Mouse (Mus musculus) liver, embryonic 11.5 days (tissue): ENCODE results near the gene Prm3. TPM values are rescaled to one million over a fixed set of nuclear protein-coding genes. Genes with fewer than 3 reads are reported as not detected.
"Not testable (repeated sequence)": the region's sequence is repeated elsewhere in the genome, so short reads cannot be mapped to it uniquely, and the experiment has no call there.

Experiments
- ATAC-seq: fragments of 200-750 bp; cut with Nextera tagmentation; replicated peaks from 2 replicates; pipeline ENCODE4 v1.8.0; 2017; ENCODE audit warnings: moderate number of reproducible peaks, mild to moderate bottlenecking, moderate TSS enrichment, moderate library complexity; ENCODE audit not compliant: low FRiP score
- DNase-seq: peaks from one replicate; pipeline ENCODE4 v3.0.0-alpha.2; 2017; ENCODE audit warnings: low spot score
- H3K27ac ChIP-seq: fragments of 300-500 bp; sonication (generic); 2 replicates; pipeline ENCODE4 v1.5.1; 2014; ENCODE audit warnings: mild to moderate bottlenecking, low read depth, low read length, control low read depth
- H3K27me3 ChIP-seq: fragments of 300-500 bp; sonication (generic); replicated peaks from 2 replicates; pipeline ENCODE4 v1.6.1; 2014; ENCODE audit warnings: low read length, mixed read lengths; ENCODE audit not compliant: control insufficient read depth, insufficient read depth
- H3K36me3 ChIP-seq: fragments of 300-500 bp; sonication (generic); 2 replicates; pipeline ENCODE4 v1.6.1; 2014; ENCODE audit warnings: mild to moderate bottlenecking, low read length, moderate library complexity, mixed read lengths; ENCODE audit not compliant: control insufficient read depth, insufficient read depth
- H3K4me1 ChIP-seq: fragments of 300-500 bp; sonication (generic); replicated peaks from 2 replicates; pipeline ENCODE4 v1.6.1; 2014; ENCODE audit warnings: low read length, mixed read lengths; ENCODE audit not compliant: control insufficient read depth, insufficient read depth
- H3K4me2 ChIP-seq: fragments of 300-500 bp; sonication (generic); 2 replicates; pipeline ENCODE4 v1.6.1; 2014; ENCODE audit warnings: mild to moderate bottlenecking, control low read depth, moderate library complexity
- H3K4me3 ChIP-seq: fragments of 300-500 bp; sonication (generic); 2 replicates; pipeline ENCODE4 v1.5.1; 2014; ENCODE audit warnings: low read depth, low read length, control low read depth
- H3K9ac ChIP-seq: fragments of 300-500 bp; sonication (generic); 2 replicates; pipeline ENCODE4 v1.6.1; 2014; ENCODE audit warnings: low read depth, low read length, control low read depth
- H3K9me3 ChIP-seq: fragments of 300-500 bp; sonication (generic); 2 replicates; pipeline ENCODE4 v1.6.1; 2016; ENCODE audit warnings: low read length, inconsistent platforms, mixed read lengths; ENCODE audit not compliant: control insufficient read depth
- WGBS: fragments of 180-500 bp; shearing (Covaris S2); extraction: QIAGEN DNeasy Blood & Tissue Kit; methylation state at CpG from one replicate; pipeline ENCODE4 v1.1.7; 2014; 5-methylcytosine and 5-hydroxymethylcytosine counted together
- polyA plus RNA-seq: library from polyadenylated mRNA; unstranded; fragments of >200 nt; fragmentation: Nextera tagmentation; extraction: Ambion mirVana; gene quantifications from 2 replicates; pipeline ENCODE4 v1.2.1, GENCODE M21; 2014

Prm3 gene
- polyA plus RNA-seq, 1 experiment from 2014 or later = not detected

DNA sequence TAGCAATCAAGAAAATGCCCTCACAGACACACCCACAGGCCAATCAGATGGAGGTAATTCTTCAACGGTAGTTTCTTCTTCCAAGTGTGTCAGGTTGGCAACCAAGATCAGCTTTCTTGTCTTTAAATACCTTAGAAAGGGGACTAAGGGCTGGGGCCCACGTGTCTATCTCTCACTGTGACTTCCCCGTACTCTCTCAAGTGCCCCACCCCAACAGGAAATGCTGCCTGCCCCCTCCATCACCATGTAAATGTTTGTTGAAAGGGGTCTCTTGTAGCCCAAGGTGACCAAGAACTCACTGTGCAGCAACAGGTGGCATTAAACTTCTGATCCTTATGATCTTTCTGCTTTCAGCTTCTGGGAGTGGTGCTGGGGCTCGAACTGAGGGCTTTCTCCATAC, 23.0 kb upstream of the Prm3 start:
- 56% methylated on average over 4 of the region's 4 CpGs for WGBS
- Histone ChIP-seq H3K9ac (no peak overlapping the region), H3K27ac (no peak overlapping the region), H3K4me3 (no peak overlapping the region), H3K4me2 (no peak overlapping the region), H3K36me3 (no peaks in the 10 kb centered on the region), H3K27me3 (peaks cover 6% of the 10 kb centered on the region; the same call in 1 of the 2 replicates), H3K9me3 (no peaks in the 10 kb centered on the region), H3K4me1 (no peaks in the 10 kb centered on the region)
- DNase-seq (no peak), ATAC-seq (no peak)

DNA sequence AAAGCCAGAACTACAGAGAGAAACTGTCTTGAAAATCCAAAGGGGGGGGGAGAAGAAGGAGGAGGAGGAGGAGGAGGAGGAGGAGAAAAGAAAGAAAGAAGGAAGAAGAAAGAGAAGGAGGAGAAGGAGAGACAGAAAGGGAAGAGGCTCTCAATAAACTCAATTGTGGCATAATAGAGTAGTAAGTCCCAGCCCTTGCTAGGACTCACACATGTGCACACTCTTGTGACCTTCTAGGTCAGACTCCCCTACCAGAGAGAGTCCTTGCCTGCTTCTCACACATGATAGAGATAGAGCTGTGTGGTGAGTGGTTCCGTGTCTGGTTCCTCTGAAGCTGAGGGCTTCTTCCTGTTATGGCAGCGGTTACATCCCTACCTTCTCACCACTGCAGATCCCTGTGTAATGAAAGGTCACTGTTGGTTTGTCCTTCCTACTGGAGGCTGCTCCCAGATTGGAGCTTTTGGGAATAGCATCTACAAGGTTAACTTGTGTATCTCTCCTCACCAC, 22.2 kb upstream of the Prm3 start, which contains the start of gene Gm11172:
TSS of gene Gm11172 (plus strand) at position 51 of the 507 bp plus-strand sequence.
- Histone ChIP-seq H3K9me3 (no peaks in the 10 kb centered on the region), H3K9ac (no peak within 1 kb of the TSS), H3K27me3 (peaks cover 9% of the 10 kb centered on the region; the same call in 1 of the 2 replicates), H3K27ac (no peak within 1 kb of the TSS), H3K4me1 (no peaks in the 10 kb centered on the region), H3K4me3 (no peak within 1 kb of the TSS), H3K4me2 (no peak within 1 kb of the TSS), H3K36me3 (no peaks in the 10 kb centered on the region)
- no peak for ATAC-seq
- DNase-seq = no peak
- 51% methylated on average over 2 of the region's 2 CpGs for WGBS

DNA sequence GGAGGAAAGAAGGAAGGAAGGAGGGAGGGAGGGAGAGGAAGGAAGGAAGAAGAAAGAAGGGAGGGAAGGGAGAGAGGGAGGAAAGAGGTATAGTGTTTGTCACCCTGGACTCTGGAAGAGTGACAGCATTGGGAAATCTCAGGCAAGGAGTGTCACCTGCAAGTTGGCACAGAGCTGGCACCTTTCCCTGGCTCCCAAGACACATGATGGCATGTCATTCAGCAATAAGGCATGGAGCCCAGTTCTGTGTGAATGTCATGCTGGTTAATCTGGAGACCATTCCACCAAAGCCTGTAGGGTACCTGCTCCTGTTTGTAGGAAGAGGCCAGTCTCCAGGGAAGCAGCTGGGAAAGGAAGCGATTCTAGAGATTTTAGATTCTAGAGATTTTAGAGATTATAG, 19.7 kb upstream of the Prm3 start:
- 71% methylated on average over 1 of the region's 1 CpGs for WGBS

DNA sequence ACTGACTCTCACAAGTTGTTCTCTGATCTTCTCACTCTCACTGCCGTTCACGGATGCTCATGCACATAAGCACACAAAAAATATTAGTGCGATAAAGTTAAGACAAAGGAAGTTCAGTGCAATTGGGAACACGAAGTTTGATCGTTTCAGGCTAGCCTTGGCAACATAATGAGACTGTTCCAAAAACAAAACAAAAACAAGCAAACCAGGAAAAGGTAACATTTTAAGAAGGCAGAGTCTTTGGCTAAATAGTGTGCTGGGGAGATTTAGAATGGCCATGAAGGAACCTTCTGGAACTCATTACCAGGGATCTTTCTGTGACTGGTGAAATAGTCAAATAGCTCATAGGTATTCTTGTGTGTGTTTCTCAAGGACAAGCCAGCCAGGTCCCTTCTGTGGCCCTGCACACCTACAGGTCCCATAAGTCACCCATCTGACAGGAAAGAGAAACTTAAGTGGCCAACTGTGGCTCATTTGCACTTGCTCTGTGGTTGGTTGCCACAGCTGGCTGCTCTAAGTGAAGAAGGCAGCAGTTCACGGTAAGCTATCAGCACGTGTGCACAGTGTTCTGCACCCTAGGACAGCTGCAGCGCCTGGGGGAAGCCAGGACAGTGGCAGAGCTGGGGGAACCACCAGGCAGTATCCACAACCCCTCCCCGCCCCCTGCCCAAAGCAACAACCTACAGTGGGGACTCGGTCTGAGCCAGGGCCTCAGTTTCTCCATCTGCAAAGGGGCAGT, 15.2 kb upstream of the Prm3 start, which contains the start of gene Prm1:
TSS of gene Prm1 (minus strand) at position 51 of the 739 bp plus-strand sequence.
- no peak within 1 kb of the TSS for H3K4me2 ChIP-seq
- ATAC-seq = no peak
- H3K4me1 ChIP-seq = no peaks in the 10 kb centered on the region
- no peak within 1 kb of the TSS for H3K27ac ChIP-seq
- DNase-seq = no peak
- 71% methylated on average over 10 of the region's 10 CpGs for WGBS
- H3K9ac ChIP-seq = no peak within 1 kb of the TSS
- H3K27me3 ChIP-seq = peaks cover 10% of the 10 kb centered on the region; the same call in 1 of the 2 replicates
- no peaks in the 10 kb centered on the region for H3K36me3 ChIP-seq
- H3K9me3 ChIP-seq = no peaks in the 10 kb centered on the region
- no peak within 1 kb of the TSS for H3K4me3 ChIP-seq

More for the DNA sequence above, 19.7 kb upstream of the Prm3 start:
- Histone ChIP-seq H3K9ac (no peak overlapping the region), H3K4me1 (no peaks in the 10 kb centered on the region), H3K27me3 (peaks cover 12% of the 10 kb centered on the region; the same call in 1 of the 2 replicates), H3K4me3 (no peak overlapping the region), H3K27ac (no peak overlapping the region), H3K9me3 (no peaks in the 10 kb centered on the region), H3K36me3 (no peaks in the 10 kb centered on the region), H3K4me2 (no peak overlapping the region)
- ATAC-seq (no peak), DNase-seq (no peak)

DNA sequence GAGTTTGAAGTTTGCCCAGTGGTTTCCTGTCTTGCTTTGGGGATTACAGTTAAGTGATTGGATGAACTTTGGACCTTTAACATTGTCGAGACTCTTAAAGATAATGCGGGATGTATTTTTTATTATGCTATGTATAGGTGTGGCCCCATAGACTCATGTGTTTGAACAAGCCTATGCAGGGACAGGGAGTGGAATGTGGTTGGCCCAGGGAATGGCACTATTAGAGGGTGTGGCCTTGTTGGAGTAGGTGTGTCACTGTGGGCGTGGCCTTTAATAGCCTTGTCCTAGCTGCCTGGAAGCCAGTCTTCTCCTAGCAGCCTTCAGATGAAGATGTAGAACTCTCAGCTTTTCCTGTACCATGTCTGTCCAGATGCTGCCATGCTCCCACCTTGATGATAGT, 11.7 kb upstream of the Prm3 start:
- H3K27ac ChIP-seq, H3K9ac ChIP-seq, H3K36me3 ChIP-seq, H3K4me3 ChIP-seq, ATAC-seq, H3K27me3 ChIP-seq, DNase-seq, H3K4me1 ChIP-seq, H3K4me2 ChIP-seq, H3K9me3 ChIP-seq: not testable (repeated sequence)
- WGBS = 74% methylated on average over 3 of the region's 3 CpGs

DNA sequence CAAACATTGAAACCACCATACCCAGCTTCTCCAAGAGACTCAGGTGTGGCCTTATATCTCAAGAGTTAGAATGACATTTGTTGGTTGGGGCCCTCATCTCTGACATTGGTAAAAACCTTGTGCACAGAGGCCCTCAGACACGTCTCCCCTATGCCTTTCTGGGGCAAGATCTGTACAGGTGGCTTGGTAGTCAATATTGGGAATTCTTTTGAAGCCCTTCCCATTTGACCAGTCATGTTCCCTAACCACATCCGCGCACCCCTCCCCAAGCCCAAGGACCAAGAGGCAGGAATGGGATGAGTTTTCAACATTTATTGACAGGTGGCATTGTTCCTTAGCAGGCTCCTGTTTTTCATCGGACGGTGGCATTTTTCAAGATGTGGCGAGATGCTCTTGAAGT, 5.3 kb upstream of the Prm3 start, which contains the start of gene Prm2:
TSS of gene Prm2 (minus strand) at position 101 of the 400 bp plus-strand sequence.
- Histone ChIP-seq H3K4me3 (no peak within 1 kb of the TSS), H3K4me1 (no peaks in the 10 kb centered on the region), H3K9me3 (no peaks in the 10 kb centered on the region), H3K27me3 (peaks cover 31% of the 10 kb centered on the region), H3K9ac (no peak within 1 kb of the TSS), H3K27ac (no peak within 1 kb of the TSS), H3K4me2 (no peak within 1 kb of the TSS), H3K36me3 (no peaks in the 10 kb centered on the region)
- ATAC-seq (no peak), DNase-seq (no peak)
- 66% methylated on average over 6 of the region's 6 CpGs for WGBS

DNA sequence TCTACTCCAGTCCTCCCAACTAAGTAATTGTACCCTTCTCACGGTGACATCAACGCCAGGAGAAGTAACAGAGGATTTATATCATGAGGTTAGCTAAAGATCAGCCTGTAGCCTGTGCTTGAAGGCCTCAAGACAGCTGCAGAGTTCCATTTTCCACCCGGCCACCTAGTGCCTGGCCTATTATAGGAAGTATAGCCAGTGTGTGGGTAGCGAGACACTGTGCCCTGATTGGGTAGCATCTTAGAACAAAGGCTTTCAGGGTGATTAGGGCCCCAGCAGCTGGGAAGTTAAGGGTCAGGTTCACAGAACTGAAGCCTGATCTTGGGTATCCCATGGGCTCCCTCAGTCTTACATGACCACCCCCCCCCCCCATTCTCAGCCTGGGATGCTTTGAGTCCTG, 1.8 kb downstream of the Prm3 start:
- H3K36me3 ChIP-seq = no peaks in the 10 kb centered on the region
- ATAC-seq = no peak
- H3K4me1 ChIP-seq = peaks cover 12% of the 10 kb centered on the region
- H3K4me3 ChIP-seq = no peak overlapping the region
- H3K27ac ChIP-seq = no peak overlapping the region
- H3K4me2 ChIP-seq = no peak overlapping the region
- no peak for DNase-seq
- 68% methylated on average over 4 of the region's 4 CpGs for WGBS
- H3K27me3 ChIP-seq = peaks cover 15% of the 10 kb centered on the region
- H3K9me3 ChIP-seq = no peaks in the 10 kb centered on the region
- H3K9ac ChIP-seq = no peak overlapping the region

DNA sequence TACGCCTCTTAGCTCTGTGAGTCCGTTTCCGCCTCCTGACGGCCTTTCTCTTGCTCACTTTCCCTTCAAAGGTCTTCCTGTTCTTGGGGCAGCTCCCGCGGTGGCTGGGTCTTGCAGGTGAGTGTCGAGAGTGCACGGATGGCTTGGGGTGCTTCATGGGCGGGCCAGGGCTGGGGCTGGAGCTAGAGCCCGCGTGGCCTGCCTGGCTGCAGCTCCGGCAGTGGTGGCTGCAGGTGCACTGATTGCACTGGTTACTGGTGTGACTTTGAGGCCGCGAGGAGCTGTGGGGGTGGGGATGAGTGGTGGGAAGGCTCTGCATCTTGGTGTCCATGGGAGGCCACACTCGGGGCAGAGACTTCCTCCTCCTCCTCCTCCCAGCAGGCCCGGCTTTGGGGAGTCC, 2.4 kb downstream of the Prm3 start, which contains the start of gene Tnp2:
TSS of gene Tnp2 (minus strand) at position 390 of the 400 bp plus-strand sequence.
- Histone ChIP-seq H3K27me3 (peaks cover 21% of the 10 kb centered on the region), H3K4me1 (peaks cover 13% of the 10 kb centered on the region), H3K4me3 (no peak within 1 kb of the TSS), H3K4me2 (no peak within 1 kb of the TSS), H3K9me3 (no peaks in the 10 kb centered on the region), H3K36me3 (no peaks in the 10 kb centered on the region), H3K9ac (no peak within 1 kb of the TSS), H3K27ac (no peak within 1 kb of the TSS)
- ATAC-seq (no peak), DNase-seq (no peak)
- WGBS = 52% methylated on average over 16 of the region's 16 CpGs
